8 mouse cellular contexts compared by ENCODE assay signal in the genomic region with DNA sequence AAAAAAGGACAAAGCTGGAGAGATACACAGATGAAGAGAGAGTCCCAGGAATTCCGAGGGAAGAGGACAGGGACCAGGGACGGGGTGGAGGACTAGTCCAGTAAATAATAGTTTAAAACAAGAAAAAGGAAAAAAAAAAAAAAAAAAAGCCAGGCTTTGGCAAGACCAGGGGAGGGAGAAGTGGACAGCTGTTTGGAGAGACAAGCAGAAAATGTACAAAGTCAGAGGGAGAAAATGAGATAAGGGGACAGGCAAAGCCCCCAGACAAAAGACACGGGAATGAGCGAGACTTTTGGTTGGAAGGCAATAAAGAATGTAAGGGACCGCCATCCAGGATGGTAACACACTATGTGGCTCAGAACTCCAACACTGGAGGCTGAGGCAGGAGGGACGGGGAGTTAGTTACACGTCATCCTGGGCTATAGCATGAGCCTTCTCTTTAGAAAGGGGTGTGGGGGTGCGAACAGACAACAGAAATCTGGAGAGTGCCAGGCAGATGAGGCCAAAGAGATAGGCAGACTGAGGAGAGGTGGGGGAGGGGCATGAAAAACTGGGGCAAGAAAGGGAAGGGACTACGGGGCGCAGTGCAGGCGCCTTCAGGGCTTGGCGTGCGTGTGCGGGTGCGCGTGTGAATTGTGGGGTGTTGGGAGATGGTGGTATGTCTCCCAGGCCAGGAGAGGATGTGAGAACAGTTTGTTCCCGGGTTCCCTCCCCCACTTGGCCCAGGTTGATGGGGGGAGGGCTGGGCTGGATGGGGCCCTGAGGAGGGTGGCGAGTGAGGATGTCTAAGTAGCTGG. TPM values are rescaled to one million over a fixed set of nuclear protein-coding genes. Genes with fewer than 3 reads are reported as not detected.
DNase-seq lines count a peak whose midpoint lies in the region; ATAC-seq and TF ChIP-seq lines count a peak whose summit lies in the region.

No protein-coding gene starts in this region.

- no peak overlapping the region; the same call in 1 of the 2 replicates for H3K4me3 ChIP-seq in kidney, postnatal 0 days (replicated peaks; ENCODE audit: low read depth, low read length)
- H3K4me3 ChIP-seq in embryonic facial prominence, embryonic 12.5 days, result peak overlapping the region; percentile 28
- no peak overlapping the region; the same call in none of the 2 replicates for H3K4me3 ChIP-seq in hindbrain, embryonic 11.5 days (ENCODE audit: low read depth, low read length)
- 0 out of 2 replicates have a peak overlapping the region, but pooled peaks have one; percentile 1 for H3K4me3 ChIP-seq in liver, postnatal 0 days (ENCODE audit: low read depth, low read length)
- peak overlapping the region; percentile 2; the same call in 1 of the 2 replicates for H3K4me3 ChIP-seq in olfactory bulb, adult 2 months (ENCODE audit: insufficient read depth, low read depth, low read length)

- peaks cover 23% of the 10 kb centered on the region for H3K4me1 ChIP-seq in kidney, postnatal 0 days (replicated peaks; ENCODE audit: insufficient read depth, low read length)
- H3K4me1 ChIP-seq in embryonic facial prominence, embryonic 12.5 days, result peaks cover 76% of the 10 kb centered on the region
- peaks cover 44% of the 10 kb centered on the region for H3K4me1 ChIP-seq in hindbrain, embryonic 11.5 days (replicated peaks; ENCODE audit: control insufficient read depth, insufficient read depth, low read length)
- peaks cover 13% of the 10 kb centered on the region for H3K4me1 ChIP-seq in liver, postnatal 0 days (ENCODE audit: insufficient read depth)
- H3K4me1 ChIP-seq in olfactory bulb, adult 2 months (ENCODE audit: control insufficient read depth, insufficient read depth, low read length), result peaks cover 69% of the 10 kb centered on the region

- no peak overlapping the region for H3K27ac ChIP-seq in kidney, postnatal 0 days
- peak overlapping the region; percentile 95 for H3K27ac ChIP-seq in embryonic facial prominence, embryonic 12.5 days
- H3K27ac ChIP-seq in hindbrain, embryonic 11.5 days (ENCODE audit: low read depth, low read length), result peak overlapping the region; percentile 95
- no peak overlapping the region for H3K27ac ChIP-seq in liver, postnatal 0 days (ENCODE audit: low read depth)
- H3K27ac ChIP-seq in olfactory bulb, adult 2 months (ENCODE audit: insufficient read depth, low read depth, low read length), result peak overlapping the region; percentile 99

- no peak for ATAC-seq in kidney, postnatal 0 days (replicated peaks; ENCODE audit: low FRiP score, low read depth)
- no peak for ATAC-seq in embryonic facial prominence, embryonic 12.5 days (ENCODE audit: insufficient number of reproducible peaks, insufficient read depth, low FRiP score, low TSS enrichment)
- peak; percentile 18; the same call in 1 of the 2 replicates for ATAC-seq in hindbrain, embryonic 11.5 days (ENCODE audit: low FRiP score)
- ATAC-seq in liver, postnatal 0 days, result peak; percentile 51
- ATAC-seq in inflammation-experienced regulatory T-cells, adult 6 months, result no peak

- TF ChIP-seq EP300 in liver, postnatal 0 days (IDR thresholded peaks at IDR 0.05; ENCODE audit: low read depth), result peak; percentile 6; the same call in 1 of the 2 replicates

- no peak for TF ChIP-seq POLR2A in olfactory bulb, adult 2 months (IDR thresholded peaks at IDR 0.05; ENCODE audit: insufficient read depth, low read depth, low read length)

- peak overlapping the region; percentile 34 for H3K4me2 ChIP-seq in kidney, postnatal 0 days (ENCODE audit: low read length)
- H3K4me2 ChIP-seq in embryonic facial prominence, embryonic 12.5 days (replicated peaks), result peak overlapping the region; percentile 44
- peak overlapping the region; percentile 43 for H3K4me2 ChIP-seq in hindbrain, embryonic 11.5 days (replicated peaks; ENCODE audit: low read depth, low read length)
- H3K4me2 ChIP-seq in liver, postnatal 0 days (ENCODE audit: low read depth, low read length), result peak overlapping the region; percentile 53

- TF ChIP-seq CTCF in kidney, postnatal 0 days (IDR thresholded peaks at IDR 0.05; ENCODE audit: low read depth), result no peak
- no peak for TF ChIP-seq CTCF in liver, postnatal 0 days (IDR thresholded peaks at IDR 0.05; ENCODE audit: low read depth)
- no peak for TF ChIP-seq CTCF in olfactory bulb, adult 2 months (IDR thresholded peaks at IDR 0.05; ENCODE audit: insufficient read depth, low read depth, low read length)

- H3K27me3 ChIP-seq in kidney, postnatal 0 days (ENCODE audit: insufficient read depth, low read length), result no peaks in the 10 kb centered on the region
- H3K27me3 ChIP-seq in embryonic facial prominence, embryonic 12.5 days, result no peaks in the 10 kb centered on the region
- no peaks in the 10 kb centered on the region for H3K27me3 ChIP-seq in hindbrain, embryonic 11.5 days (ENCODE audit: control insufficient read depth, insufficient read depth, low read length)
- no peaks in the 10 kb centered on the region for H3K27me3 ChIP-seq in liver, postnatal 0 days (ENCODE audit: insufficient read depth, low read length)

- H3K9me3 ChIP-seq in kidney, postnatal 0 days (replicated peaks; ENCODE audit: low read length), result no peaks in the 10 kb centered on the region
- no peaks in the 10 kb centered on the region for H3K9me3 ChIP-seq in embryonic facial prominence, embryonic 12.5 days
- no peaks in the 10 kb centered on the region for H3K9me3 ChIP-seq in hindbrain, embryonic 11.5 days (ENCODE audit: control insufficient read depth, low read length)
- H3K9me3 ChIP-seq in liver, postnatal 0 days (ENCODE audit: low read length), result no peaks in the 10 kb centered on the region

- DNase-seq in kidney, postnatal 0 days (ENCODE audit: low spot score), result no peak
- DNase-seq in kidney, postnatal 10 days, result no peak
- peak; percentile 71 for DNase-seq in hindbrain, embryonic 11.5 days (ENCODE audit: low spot score)
- peak; percentile 42 for DNase-seq in liver, postnatal 0 days
- no peak for DNase-seq in T-cell, adult 2 months (ENCODE audit: low spot score)

- 0 out of 2 replicates have a peak, but pooled peaks cover 13% of the 10 kb centered on the region for H3K36me3 ChIP-seq in kidney, postnatal 0 days (ENCODE audit: insufficient read depth, low read length)
- H3K36me3 ChIP-seq in embryonic facial prominence, embryonic 12.5 days, result no peaks in the 10 kb centered on the region
- H3K36me3 ChIP-seq in hindbrain, embryonic 11.5 days (ENCODE audit: control insufficient read depth, insufficient read depth, low read length), result no peaks in the 10 kb centered on the region; the same call in 1 of the 2 replicates
- 0 out of 2 replicates have a peak, but pooled peaks cover 2% of the 10 kb centered on the region for H3K36me3 ChIP-seq in liver, postnatal 0 days (replicated peaks; ENCODE audit: insufficient read depth, low read length)

- 11% methylated on average over 18 of the region's 18 CpGs for WGBS in kidney, postnatal 0 days
- WGBS in embryonic facial prominence, embryonic 12.5 days, result 5% methylated on average over 18 of the region's 18 CpGs
- 2% methylated on average over 18 of the region's 18 CpGs for WGBS in hindbrain, embryonic 11.5 days
- WGBS in liver, postnatal 0 days (ENCODE audit: insufficient replicate concordance), result 5% methylated on average over 18 of the region's 18 CpGs
- WGBS in olfactory bulb, adult 2 months, result 5% methylated on average over 18 of the region's 18 CpGs

- no peak overlapping the region for H3K9ac ChIP-seq in kidney, postnatal 0 days (ENCODE audit: low read depth, low read length)
- peak overlapping the region; percentile 29; the same call in 1 of the 2 replicates for H3K9ac ChIP-seq in embryonic facial prominence, embryonic 12.5 days
- H3K9ac ChIP-seq in hindbrain, embryonic 11.5 days (ENCODE audit: low read depth, low read length), result peak overlapping the region; percentile 54
- H3K9ac ChIP-seq in liver, postnatal 0 days (replicated peaks), result no peak overlapping the region

RNA-seq across cellular contexts. Expression of a gene that starts 14.6 kb away (rescaled TPM):
- 0.70 and 0.72 TPM in 2 replicates for polyA plus RNA-seq in kidney, postnatal 0 days (2015; fragmentation: Nextera tagmentation; extraction: Ambion mirVana)
- 25.7 and 27.9 TPM in 2 replicates for polyA plus RNA-seq in embryonic facial prominence, embryonic 12.5 days (2016; fragmentation: Nextera tagmentation; extraction: Ambion mirVana)
- 60.9 and 73.6 TPM in 2 replicates for polyA plus RNA-seq in hindbrain, embryonic 11.5 days (2014; fragmentation: Nextera tagmentation; extraction: Ambion mirVana)
- 0.63 and 0.69 TPM in 2 replicates for polyA plus RNA-seq in liver, postnatal 0 days (2015; fragmentation: Nextera tagmentation; extraction: Ambion mirVana)
- polyA plus RNA-seq in olfactory bulb, adult 2 months (2012; ENCODE audit: insufficient read depth, insufficient read length, low replicate concordance, missing spikeins), result not detected in 2 replicates
- polyA plus RNA-seq in inflammation-experienced regulatory T-cells, adult 6 months (2017; shearing (Covaris generic)), result 1 to 10 TPM in 1 of 3 experiments, under 1 TPM in 1, not detected in 1; 0.13 to 1.2 TPM

RNA-seq across cellular contexts. Expression of a gene that starts 29.2 kb away (rescaled TPM):
- polyA plus RNA-seq in kidney, postnatal 0 days (2015; fragmentation: Nextera tagmentation; extraction: Ambion mirVana), result 21.6 and 25.0 TPM in 2 replicates
- 17.1 and 19.6 TPM in 2 replicates for polyA plus RNA-seq in embryonic facial prominence, embryonic 12.5 days (2016; fragmentation: Nextera tagmentation; extraction: Ambion mirVana)
- polyA plus RNA-seq in hindbrain, embryonic 11.5 days (2014; fragmentation: Nextera tagmentation; extraction: Ambion mirVana), result 33.9 and 37.0 TPM in 2 replicates
- 5.5 and 5.8 TPM in 2 replicates for polyA plus RNA-seq in liver, postnatal 0 days (2015; fragmentation: Nextera tagmentation; extraction: Ambion mirVana)
- polyA plus RNA-seq in olfactory bulb, adult 2 months (2012; ENCODE audit: insufficient read depth, insufficient read length, low replicate concordance, missing spikeins), result not detected in 2 replicates
- polyA plus RNA-seq in inflammation-experienced regulatory T-cells, adult 6 months (2017; shearing (Covaris generic)), result not detected

RNA-seq across cellular contexts. Expression of a gene that starts 36.6 kb away (rescaled TPM):
- polyA plus RNA-seq in kidney, postnatal 0 days (2015; fragmentation: Nextera tagmentation; extraction: Ambion mirVana), result 460 and 496 TPM in 2 replicates
- 94.0 and 104 TPM in 2 replicates for polyA plus RNA-seq in embryonic facial prominence, embryonic 12.5 days (2016; fragmentation: Nextera tagmentation; extraction: Ambion mirVana)
- polyA plus RNA-seq in hindbrain, embryonic 11.5 days (2014; fragmentation: Nextera tagmentation; extraction: Ambion mirVana), result 37.5 and 43.4 TPM in 2 replicates
- 84.8 and 94.7 TPM in 2 replicates for polyA plus RNA-seq in liver, postnatal 0 days (2015; fragmentation: Nextera tagmentation; extraction: Ambion mirVana)
- not detected in 2 replicates for polyA plus RNA-seq in olfactory bulb, adult 2 months (2012; ENCODE audit: insufficient read depth, insufficient read length, low replicate concordance, missing spikeins)
- 10 to 100 TPM; 58.9 to 90.9 (median 63.6) TPM for polyA plus RNA-seq in inflammation-experienced regulatory T-cells, adult 6 months (2017; shearing (Covaris generic))

Comparison
In these comparisons a context has a peak if more than half of its experiments do, and no peak if none do; other contexts are left out.
1. ATAC-seq: peak in hindbrain, embryonic 11.5 days (single experiment) and liver, postnatal 0 days (single experiment); none in kidney, postnatal 0 days (single experiment), embryonic facial prominence, embryonic 12.5 days (single experiment) and inflammation-experienced regulatory T-cells, adult 6 months (single experiment).
2. DNase-seq: peak in hindbrain, embryonic 11.5 days (single experiment) and liver, postnatal 0 days (single experiment); none in kidney, postnatal 0 days (single experiment), kidney, postnatal 10 days (single experiment) and T-cell, adult 2 months (single experiment).
3. H3K27ac ChIP-seq: peak in embryonic facial prominence, embryonic 12.5 days (single experiment), hindbrain, embryonic 11.5 days (single experiment) and olfactory bulb, adult 2 months (single experiment); none in kidney, postnatal 0 days (single experiment) and liver, postnatal 0 days (single experiment).
4. H3K4me3 ChIP-seq: peak in embryonic facial prominence, embryonic 12.5 days (single experiment), liver, postnatal 0 days (single experiment) and olfactory bulb, adult 2 months (single experiment); none in kidney, postnatal 0 days (single experiment) and hindbrain, embryonic 11.5 days (single experiment).
5. H3K9ac ChIP-seq: peak in embryonic facial prominence, embryonic 12.5 days (single experiment) and hindbrain, embryonic 11.5 days (single experiment); none in kidney, postnatal 0 days (single experiment) and liver, postnatal 0 days (single experiment).
6. RNA of a gene that starts 14.6 kb away (polyA plus RNA-seq): 60.9 to 73.6 TPM in hindbrain, embryonic 11.5 days and 25.7 to 27.9 TPM in embryonic facial prominence, embryonic 12.5 days; 0.70 to 0.72 TPM in kidney, postnatal 0 days, 0.63 to 0.69 TPM in liver, postnatal 0 days, 0.13 to 1.2 TPM in inflammation-experienced regulatory T-cells, adult 6 months and not detected in olfactory bulb, adult 2 months; every median in the first group is over 10 times any median in the second.
7. Peak in every context shown above with its lines, with median percentiles within 50 percentile points of each other: H3K4me2 ChIP-seq.